Mouse (Mus musculus) heart, embryonic 11.5 days (tissue): ENCODE measurements at regions not wholly inside any gene's neighbourhood (a gene's known extent, or its start where the extent isn't known, plus 50 kb on each side); places are given as distances from the start of the nearest gene placed in this dataset.

ENCODE experiments used
- ATAC-seq: fragments of 200-750 bp; cut with Nextera tagmentation; replicated peaks from 2 replicates; pipeline ENCODE4 v1.8.0; 2017; ENCODE audit warnings: moderate library complexity; ENCODE audit not compliant: insufficient number of reproducible peaks, low FRiP score, low TSS enrichment
- H3K27ac ChIP-seq: fragments of 300-500 bp; sonication (generic); 2 replicates; pipeline ENCODE4 v1.5.1; 2014; ENCODE audit warnings: mild to moderate bottlenecking, low read depth, low read length
- H3K27me3 ChIP-seq: fragments of 300-500 bp; sonication (generic); 2 replicates; pipeline ENCODE4 v1.6.1; 2014; ENCODE audit warnings: mild to moderate bottlenecking, low read length, mixed read lengths; ENCODE audit not compliant: control insufficient read depth, insufficient read depth
- H3K36me3 ChIP-seq: fragments of 300-500 bp; sonication (generic); 2 replicates; pipeline ENCODE4 v1.6.1; 2014; ENCODE audit warnings: mild to moderate bottlenecking, low read length, moderate library complexity, mixed read lengths; ENCODE audit not compliant: control insufficient read depth, insufficient read depth
- H3K4me1 ChIP-seq: fragments of 300-500 bp; sonication (generic); 2 replicates; pipeline ENCODE4 v1.6.1; 2014; ENCODE audit warnings: low read length; ENCODE audit not compliant: control insufficient read depth, insufficient read depth
- H3K4me2 ChIP-seq: fragments of 300-500 bp; sonication (generic); 2 replicates; pipeline ENCODE4 v1.6.1; 2014; ENCODE audit warnings: mild to moderate bottlenecking, moderate library complexity
- H3K4me3 ChIP-seq: fragments of 300-500 bp; sonication (generic); 2 replicates; pipeline ENCODE4 v1.5.1; 2014; ENCODE audit warnings: low read depth, low read length
- H3K9ac ChIP-seq: fragments of 300-500 bp; sonication (generic); 2 replicates; pipeline ENCODE4 v1.6.1; 2014; ENCODE audit warnings: mild to moderate bottlenecking, low read depth, low read length, moderate library complexity
- H3K9me3 ChIP-seq: fragments of 300-500 bp; sonication (generic); replicated peaks from 2 replicates; pipeline ENCODE4 v1.6.1; 2016; ENCODE audit warnings: low read length; ENCODE audit not compliant: control insufficient read depth
- WGBS: fragments of 180-500 bp; shearing (Covaris S2); extraction: QIAGEN DNeasy Blood & Tissue Kit; methylation state at CpG from one replicate; pipeline ENCODE4 v1.1.7; 2014; ENCODE audit not compliant: insufficient replicate concordance; 5-methylcytosine and 5-hydroxymethylcytosine counted together

DNA sequence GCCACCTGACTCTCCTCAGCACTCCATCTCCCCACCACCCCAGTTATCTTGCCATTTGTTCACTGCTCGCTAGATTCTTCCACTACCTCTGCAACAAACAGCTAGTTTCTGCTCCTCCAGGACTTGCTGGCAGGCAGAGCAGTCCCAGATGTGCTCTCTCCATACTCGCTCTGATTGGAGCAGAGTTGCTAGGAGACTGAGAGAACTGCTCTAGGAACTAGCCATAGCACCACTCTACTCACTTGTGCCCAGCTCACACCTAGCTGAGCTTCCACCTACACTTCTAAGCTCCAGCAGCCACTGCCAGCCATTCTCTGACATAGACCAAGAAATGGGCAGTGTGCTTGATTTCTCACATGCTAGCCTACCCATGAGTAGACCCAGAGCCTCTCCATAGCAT, 230.6 kb upstream of the Sema3a start:
- 52% methylated on average over 2 of the region's 2 CpGs for WGBS
- Histone ChIP-seq H3K4me2 (no peak overlapping the region), H3K4me3 (no peak overlapping the region), H3K4me1 (no peaks in the 10 kb centered on the region), H3K36me3 (no peaks in the 10 kb centered on the region), H3K27me3 (no peaks in the 10 kb centered on the region), H3K9ac (no peak overlapping the region), H3K27ac (no peak overlapping the region), H3K9me3 (no peaks in the 10 kb centered on the region)
- no peak for ATAC-seq

DNA sequence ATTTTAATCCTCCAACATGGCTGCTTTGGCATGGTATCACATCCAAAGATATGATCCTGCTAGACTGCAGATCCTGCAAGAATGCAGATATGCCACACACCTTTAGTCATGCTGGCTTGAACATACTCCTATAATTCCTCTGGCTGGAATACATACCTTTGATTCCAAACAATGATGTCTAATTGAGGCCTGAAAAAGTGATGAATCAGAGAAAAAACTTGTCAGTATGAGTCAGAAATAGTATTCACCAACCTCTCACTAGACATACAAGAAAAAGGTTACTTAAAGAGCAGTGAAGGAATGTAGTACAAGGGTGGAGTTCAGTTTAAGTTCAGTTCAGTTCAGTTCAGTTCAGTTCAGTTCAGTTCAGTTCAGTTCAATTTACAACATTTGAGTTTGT, 214.5 kb upstream of the Sema3a start:
- no peaks in the 10 kb centered on the region for H3K9me3 ChIP-seq

DNA sequence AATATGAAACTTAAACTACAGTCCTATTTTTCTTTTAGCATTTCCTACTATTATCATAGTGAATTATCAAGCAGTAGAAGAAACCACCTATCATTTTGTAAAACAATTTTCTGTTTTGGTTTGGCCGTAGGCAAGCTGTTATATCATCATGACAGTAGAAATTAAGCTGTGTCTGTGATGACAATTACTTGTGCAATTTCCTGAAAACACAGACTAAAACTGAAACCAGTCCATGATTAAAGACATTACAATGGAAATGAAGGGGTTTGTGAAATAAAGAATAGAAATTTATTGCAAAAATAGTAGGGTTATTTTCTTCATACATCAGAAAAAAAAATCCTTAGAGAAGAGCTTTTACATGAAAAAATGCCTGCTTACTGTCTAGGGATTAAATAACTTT, 210.8 kb upstream of the Sema3a start:
- H3K27me3 ChIP-seq: no peaks in the 10 kb centered on the region
- no peak overlapping the region for H3K4me3 ChIP-seq
- WGBS: 62% methylated on average over 1 of the region's 1 CpGs
- no peaks in the 10 kb centered on the region for H3K36me3 ChIP-seq
- no peak overlapping the region for H3K4me2 ChIP-seq
- H3K9me3 ChIP-seq: no peaks in the 10 kb centered on the region
- H3K9ac ChIP-seq: no peak overlapping the region
- no peak for ATAC-seq
- H3K27ac ChIP-seq: no peak overlapping the region
- no peaks in the 10 kb centered on the region for H3K4me1 ChIP-seq

More for the DNA sequence above, 214.5 kb upstream of the Sema3a start:
- no peak overlapping the region for H3K9ac ChIP-seq
- no peaks in the 10 kb centered on the region for H3K4me1 ChIP-seq
- no peak for ATAC-seq
- H3K36me3 ChIP-seq: no peaks in the 10 kb centered on the region
- H3K4me3 ChIP-seq: no peak overlapping the region
- H3K27ac ChIP-seq: no peak overlapping the region
- no peaks in the 10 kb centered on the region for H3K27me3 ChIP-seq
- no peak overlapping the region for H3K4me2 ChIP-seq

DNA sequence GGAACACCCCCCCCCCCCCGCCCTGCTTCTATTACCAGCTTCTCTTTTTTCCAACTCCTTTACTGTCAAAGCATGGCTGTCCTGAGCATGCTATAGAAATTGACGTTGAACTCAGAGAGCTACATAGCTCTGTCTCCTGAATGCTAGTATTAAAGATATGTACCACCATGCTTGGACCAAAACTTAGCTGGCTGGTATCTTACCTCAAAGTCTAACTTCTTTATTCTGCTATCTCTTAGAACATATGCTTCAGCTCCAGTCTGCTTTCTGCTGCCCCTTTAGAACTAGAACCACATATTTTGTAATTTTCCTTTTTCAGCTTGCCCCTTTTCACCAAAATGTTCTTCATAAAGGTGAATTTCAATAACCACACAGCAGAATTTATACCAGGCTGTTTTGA, 205.9 kb upstream of the Sema3a start:
- H3K36me3 ChIP-seq: no peaks in the 10 kb centered on the region
- no peak overlapping the region for H3K27ac ChIP-seq
- no peak overlapping the region for H3K9ac ChIP-seq
- WGBS: 91% methylated on average over 2 of the region's 2 CpGs
- no peak overlapping the region for H3K4me3 ChIP-seq
- no peaks in the 10 kb centered on the region for H3K9me3 ChIP-seq
- ATAC-seq: no peak
- H3K4me2 ChIP-seq: no peak overlapping the region
- no peaks in the 10 kb centered on the region for H3K27me3 ChIP-seq
- no peaks in the 10 kb centered on the region for H3K4me1 ChIP-seq

DNA sequence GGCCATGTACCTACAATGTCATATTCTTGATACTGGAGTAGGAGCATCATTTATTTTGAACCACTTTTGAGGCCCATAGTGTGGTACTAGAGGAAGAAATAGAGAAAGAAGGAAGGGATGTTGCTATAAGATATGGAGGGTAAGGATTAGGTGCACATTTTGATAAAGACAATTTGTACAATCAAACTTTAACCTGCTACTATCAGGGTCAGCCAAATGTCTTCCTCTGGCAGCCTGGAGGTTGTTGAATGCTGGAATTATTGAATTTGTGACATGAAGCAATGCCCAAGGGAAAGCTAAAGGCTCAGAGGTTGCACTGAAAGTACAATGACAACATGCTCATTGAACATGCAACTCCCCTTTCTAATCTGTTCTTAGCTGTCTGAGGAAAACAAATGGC, 202.3 kb upstream of the Sema3a start:
- no peaks in the 10 kb centered on the region for H3K9me3 ChIP-seq
- H3K4me2 ChIP-seq: no peak overlapping the region
- no peaks in the 10 kb centered on the region for H3K4me1 ChIP-seq
- H3K27ac ChIP-seq: no peak overlapping the region
- no peaks in the 10 kb centered on the region for H3K36me3 ChIP-seq
- no peak for ATAC-seq
- no peak overlapping the region for H3K4me3 ChIP-seq
- H3K27me3 ChIP-seq: no peaks in the 10 kb centered on the region
- H3K9ac ChIP-seq: no peak overlapping the region

DNA sequence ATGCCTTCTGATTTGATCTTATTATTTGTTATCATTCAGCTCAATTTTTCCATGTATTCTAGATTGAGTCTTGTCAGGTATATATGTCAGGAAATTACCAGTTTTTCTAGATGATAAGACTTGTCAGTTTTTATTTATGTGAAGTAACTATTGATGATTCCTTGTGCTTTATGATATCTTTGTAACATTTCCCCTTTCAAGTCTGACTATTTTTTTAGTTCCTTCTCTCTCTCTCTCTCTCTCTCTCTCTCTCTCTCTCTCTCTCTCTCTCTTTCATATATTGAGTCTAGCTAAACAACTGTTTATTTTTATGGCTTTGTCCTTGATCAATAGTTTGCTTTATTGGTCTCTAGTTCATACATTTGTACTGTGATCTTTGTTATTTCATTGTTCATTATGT, 199.7 kb upstream of the Sema3a start:
- H3K4me1 ChIP-seq: no peaks in the 10 kb centered on the region
- H3K27me3 ChIP-seq: no peaks in the 10 kb centered on the region
- no peak overlapping the region for H3K4me3 ChIP-seq
- H3K9me3 ChIP-seq: no peaks in the 10 kb centered on the region
- ATAC-seq: no peak
- no peak overlapping the region for H3K4me2 ChIP-seq
- H3K36me3 ChIP-seq: no peaks in the 10 kb centered on the region
- no peak overlapping the region for H3K27ac ChIP-seq
- H3K9ac ChIP-seq: no peak overlapping the region

DNA sequence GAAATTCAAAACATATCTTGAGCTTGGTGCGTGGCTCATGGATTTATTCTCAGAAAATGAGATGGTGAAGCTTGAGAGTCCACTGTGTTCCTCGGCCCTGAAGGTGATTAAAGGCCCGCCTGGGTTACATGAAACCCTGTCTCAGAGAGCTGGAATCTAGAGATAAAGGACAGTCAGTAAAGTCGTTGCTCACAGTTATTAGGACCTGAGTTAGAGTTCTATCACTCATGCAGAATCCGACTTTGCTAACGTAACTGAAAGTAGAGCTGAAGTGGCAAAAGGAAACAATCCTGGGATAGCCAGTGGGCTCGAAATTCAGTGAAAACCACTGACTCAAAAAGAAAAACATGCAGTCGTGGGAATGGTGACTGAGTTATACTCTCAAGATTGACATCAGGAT, 198.9 kb upstream of the Sema3a start:
- Histone ChIP-seq H3K27me3 (no peaks in the 10 kb centered on the region), H3K27ac (no peak overlapping the region), H3K36me3 (no peaks in the 10 kb centered on the region), H3K9me3 (no peaks in the 10 kb centered on the region), H3K4me1 (no peaks in the 10 kb centered on the region), H3K4me3 (no peak overlapping the region), H3K9ac (no peak overlapping the region), H3K4me2 (no peak overlapping the region)
- WGBS: 61% methylated on average over 8 of the region's 8 CpGs
- no peak for ATAC-seq

DNA sequence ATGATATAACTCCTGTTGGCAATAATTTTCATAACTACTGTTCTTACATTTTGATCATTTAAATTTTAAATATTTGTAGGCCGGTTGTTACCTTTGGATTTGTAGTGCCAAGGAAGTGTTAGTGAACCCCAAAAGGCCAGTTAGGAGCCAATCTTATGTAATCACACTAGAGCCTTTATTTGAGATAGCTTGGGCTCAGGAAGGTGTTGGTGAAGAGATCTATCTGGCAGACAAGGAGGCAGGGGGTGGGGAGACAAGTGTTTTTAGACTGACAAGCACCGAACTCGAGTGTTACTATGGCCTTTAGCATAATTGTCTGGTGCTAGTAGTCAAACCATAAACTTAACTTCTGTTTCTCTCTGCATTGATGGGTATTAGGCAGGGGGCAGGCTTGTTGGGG, 198.0 kb upstream of the Sema3a start:
- no peak overlapping the region for H3K4me2 ChIP-seq
- H3K4me1 ChIP-seq: no peaks in the 10 kb centered on the region
- no peak overlapping the region for H3K9ac ChIP-seq
- 54% methylated on average over 3 of the region's 3 CpGs for WGBS
- H3K27ac ChIP-seq: no peak overlapping the region
- no peaks in the 10 kb centered on the region for H3K36me3 ChIP-seq
- H3K4me3 ChIP-seq: no peak overlapping the region
- H3K9me3 ChIP-seq: no peaks in the 10 kb centered on the region
- ATAC-seq: no peak
- no peaks in the 10 kb centered on the region for H3K27me3 ChIP-seq

DNA sequence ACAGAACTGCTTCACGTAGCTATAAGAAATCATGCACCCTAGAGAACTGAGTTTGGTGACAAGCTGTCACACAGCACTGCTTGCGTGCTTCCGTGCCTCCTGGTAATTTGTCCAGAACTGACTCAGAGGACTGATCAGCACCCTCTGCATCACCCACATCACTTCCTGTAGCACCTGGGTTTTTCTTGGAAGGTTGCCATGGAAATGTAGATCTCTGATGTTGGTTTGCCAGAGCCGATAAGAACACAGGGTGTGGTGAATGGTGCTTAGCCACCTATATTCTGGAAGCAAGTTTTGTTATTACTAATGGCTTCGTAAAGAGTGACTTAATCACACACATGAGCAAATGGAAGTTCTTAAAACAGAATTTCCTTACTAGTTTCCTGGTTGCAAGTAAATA, 188.2 kb upstream of the Sema3a start:
- Histone ChIP-seq H3K27me3 (no peaks in the 10 kb centered on the region), H3K27ac (no peak overlapping the region), H3K4me3 (no peak overlapping the region), H3K4me2 (no peak overlapping the region), H3K36me3 (no peaks in the 10 kb centered on the region), H3K9me3 (no peaks in the 10 kb centered on the region), H3K4me1 (no peaks in the 10 kb centered on the region), H3K9ac (no peak overlapping the region)
- no peak for ATAC-seq
- WGBS: 76% methylated on average over 5 of the region's 5 CpGs
